Mouse (Mus musculus) thymus, postnatal 36 days (tissue): Measurements from ENCODE around the gene Col5a2.
"Not testable (repeated sequence)": the region's sequence is repeated elsewhere in the genome, so short reads cannot be mapped to it uniquely, and the experiment has no call there.

Experiments used
- DNase-seq, 2 experiments: peaks; one replicate each; pipeline ENCODE4 v3.0.0; 2022; ENCODE audit warnings: mixed read lengths in 2 of 2

Col5a2 gene

DNA sequence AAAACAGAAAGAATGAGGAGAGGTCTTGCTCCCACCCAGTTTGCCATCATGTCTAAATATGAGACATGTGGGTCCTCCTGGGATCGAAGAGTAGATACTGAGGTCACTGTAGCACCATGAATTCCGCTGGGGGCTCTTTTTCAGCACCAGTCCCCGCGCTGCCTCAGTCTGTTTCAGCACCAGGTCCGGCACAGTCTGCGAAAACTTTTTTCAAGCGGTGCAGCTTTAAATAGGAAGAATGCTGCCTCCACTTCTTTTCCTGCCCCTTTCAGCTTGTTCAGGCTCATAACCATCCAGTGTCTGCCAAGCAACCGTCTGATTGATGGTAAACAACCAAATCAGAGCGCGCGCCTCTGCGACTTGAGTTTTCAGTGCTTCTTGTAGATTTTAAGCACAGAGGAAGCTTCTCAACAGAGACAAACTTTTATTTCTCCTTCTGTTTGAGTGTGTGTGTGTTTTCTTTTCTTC, at the start of gene Col5a2:
Gene Col5a2, minus strand, starts transcription at position 418 of the 468 bp plus-strand sequence.
- DNase-seq, result no peak

DNA sequence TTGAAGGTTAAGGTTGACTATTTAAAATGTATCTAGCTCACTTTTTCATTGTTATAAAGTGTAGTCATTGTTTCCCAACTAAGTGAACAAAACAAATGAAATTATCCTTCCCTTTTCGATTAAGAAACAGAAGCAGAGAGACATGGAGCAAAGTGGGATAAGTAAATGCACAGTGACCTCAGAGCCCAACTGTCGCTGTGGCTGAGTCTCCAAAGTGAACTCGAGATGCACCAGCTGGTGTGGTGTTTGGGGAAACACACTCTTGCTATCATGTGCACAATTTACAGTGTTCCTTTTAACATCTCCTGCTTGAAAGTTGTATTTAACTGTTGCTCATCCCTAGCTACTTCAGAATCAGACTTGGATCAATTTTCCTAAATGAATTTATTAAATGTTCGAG, 47.4 kb upstream of the Col5a2 start:
- no peak for DNase-seq

DNA sequence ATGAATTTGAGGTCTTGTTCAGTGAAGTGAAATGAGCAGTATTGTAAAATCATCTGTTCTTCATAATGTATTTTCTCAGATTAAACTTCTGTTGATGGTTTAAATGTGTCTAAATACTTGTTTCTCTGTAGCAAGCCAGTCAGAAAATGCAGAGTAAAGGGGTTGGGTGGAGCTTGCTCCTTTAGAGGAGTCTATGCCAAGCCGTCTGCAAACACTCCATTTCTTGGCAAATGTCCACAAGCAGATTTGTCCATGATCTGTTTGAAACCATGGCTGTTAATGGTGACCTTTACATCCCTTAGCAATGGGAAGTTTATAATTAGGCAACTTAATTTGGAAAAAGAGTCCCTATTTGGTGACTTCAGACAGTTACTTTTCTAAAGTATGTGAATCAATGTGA, 38.8 kb upstream of the Col5a2 start:
- no peak for DNase-seq

DNA sequence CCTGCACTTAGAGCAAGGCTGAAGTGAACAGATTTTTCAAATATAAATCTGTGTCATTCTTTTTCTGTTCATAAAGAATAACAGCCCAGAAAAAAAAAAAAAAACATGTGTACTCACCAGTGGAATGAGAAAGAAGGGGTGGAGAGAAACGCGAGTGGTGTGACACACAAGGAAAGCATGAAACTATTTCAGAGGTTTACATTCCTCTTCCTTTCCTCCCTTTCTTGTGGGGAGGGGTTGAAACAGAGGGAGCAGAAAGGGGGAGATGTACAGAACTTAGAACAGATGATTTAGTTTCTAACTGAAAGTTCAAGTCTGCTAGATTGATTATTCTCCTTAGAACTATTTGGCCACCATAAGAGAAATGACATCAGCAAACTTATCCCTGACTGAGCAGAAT, 38.1 kb upstream of the Col5a2 start:
- no peak for DNase-seq

DNA sequence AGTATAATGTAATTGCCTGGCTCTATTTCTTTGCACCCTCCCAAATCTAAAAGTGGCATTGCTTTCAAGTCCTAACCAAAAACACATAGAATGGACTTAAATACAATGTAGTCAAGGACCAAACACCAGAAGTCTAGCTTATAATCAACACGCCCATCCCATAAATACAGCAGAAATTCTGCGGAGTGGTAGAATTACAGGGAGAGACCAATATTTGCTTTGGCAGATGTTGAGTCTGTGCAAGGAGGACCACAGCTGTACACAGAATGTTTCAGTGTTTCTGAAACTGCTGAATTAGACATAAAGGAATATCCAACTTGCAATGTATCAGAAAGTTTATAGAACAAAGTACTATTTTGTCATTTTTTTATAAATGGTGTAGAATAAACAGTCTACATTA, 28.4 kb upstream of the Col5a2 start:
- no peak for DNase-seq

DNA sequence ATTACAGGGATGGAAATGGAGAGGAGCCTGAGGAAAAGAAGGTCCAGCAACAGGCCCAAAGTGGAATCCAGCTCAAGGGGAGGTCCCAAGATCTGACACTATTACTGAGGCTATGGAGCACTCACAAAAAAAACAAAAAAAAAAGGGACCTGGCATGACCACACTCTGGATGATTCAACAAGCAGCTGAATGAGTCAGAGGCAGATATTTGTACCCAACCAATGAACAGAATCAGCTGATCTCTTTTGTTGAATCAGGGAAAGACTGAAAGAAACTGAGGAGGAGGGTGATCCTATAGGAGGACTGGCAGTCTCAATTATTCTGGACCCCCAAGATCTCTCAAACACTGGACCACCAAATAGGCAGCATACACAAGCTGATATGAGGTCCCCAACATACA, 24.4 kb upstream of the Col5a2 start:
- DNase-seq, result not testable (repeated sequence)

DNA sequence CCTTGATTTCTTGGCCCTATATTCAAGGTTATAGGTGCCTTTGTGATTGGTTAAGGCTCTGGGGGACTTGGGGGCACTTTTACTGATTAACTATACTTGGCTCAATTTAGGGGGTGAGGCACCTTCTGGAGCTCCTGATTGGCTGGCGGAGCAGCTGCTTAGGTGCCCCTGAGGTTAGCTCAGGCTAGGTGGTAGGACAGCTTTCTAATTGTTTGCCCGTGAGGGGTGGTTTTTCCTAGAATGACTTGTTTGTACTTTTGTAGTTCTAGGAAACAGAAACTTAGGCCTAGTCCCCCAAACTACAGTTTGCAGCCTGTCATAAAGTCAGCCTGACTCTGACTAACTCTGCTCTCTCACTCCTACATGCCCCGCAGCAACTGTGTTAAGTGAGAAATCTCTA, 20.5 kb upstream of the Col5a2 start:
- no peak for DNase-seq

DNA sequence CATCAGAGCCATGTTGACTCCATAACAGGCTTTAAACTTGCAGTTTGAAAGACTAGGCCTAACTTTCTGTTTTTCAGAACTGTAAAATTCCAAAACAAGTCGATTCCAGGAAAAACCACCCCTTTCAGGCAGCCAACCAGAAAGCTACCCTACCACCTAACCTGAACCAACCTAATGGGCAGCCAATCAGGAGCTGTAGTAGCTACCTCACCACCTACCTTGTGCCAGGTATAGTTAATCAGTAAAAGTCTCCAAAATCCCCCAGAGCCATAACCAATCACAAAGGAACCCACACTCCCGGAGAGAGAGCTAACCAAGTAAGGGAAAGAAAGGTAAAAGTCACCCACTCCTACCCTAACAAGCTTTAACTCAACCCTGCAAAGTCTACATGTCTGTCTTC, 18.4 kb upstream of the Col5a2 start:
- DNase-seq, result no peak

DNA sequence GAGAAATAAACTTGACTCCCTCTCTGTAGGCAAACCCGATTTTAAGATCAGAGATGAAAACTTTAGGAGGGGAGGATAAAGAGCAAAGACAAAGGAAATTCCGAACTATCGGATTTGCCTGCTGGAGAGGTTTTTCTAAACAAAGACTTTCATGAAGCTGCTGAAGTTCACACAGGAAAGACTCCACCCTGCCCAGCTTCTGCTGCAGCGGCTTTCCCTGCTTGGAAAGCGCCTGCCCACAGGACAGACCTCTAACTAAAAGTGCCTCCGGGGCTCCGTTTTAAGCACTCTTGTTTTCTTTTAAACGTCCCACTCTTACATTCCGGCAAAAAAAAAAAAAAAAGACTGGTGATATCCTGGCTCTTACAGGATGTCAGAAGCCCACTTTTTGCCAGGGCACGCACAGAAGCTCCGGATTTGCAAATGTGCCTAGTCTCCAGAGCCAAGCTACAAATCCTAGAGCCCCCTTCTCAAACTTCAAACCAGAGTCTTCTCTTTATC, 791 bp downstream of the Col5a2 start:
- DNase-seq, result no peak

DNA sequence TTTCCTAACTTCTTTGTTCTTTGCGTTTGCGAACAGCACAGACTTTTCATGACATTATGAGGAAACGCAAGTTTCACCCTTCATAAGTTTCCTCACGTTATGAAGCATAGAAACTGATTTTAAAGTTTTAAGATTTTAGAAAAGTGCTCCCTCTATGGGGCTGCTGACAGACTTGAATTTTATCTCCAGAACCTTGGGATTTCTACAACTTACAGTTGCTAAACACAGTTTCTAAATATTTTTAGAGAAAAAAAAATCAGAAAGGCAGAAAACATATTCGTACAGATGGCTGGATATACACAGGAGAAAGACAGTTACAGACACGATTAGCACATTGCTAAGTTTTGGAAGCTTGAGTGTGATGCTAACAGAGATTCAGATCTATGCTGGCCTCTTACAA, 1.6 kb downstream of the Col5a2 start:
- DNase-seq, result no peak

DNA sequence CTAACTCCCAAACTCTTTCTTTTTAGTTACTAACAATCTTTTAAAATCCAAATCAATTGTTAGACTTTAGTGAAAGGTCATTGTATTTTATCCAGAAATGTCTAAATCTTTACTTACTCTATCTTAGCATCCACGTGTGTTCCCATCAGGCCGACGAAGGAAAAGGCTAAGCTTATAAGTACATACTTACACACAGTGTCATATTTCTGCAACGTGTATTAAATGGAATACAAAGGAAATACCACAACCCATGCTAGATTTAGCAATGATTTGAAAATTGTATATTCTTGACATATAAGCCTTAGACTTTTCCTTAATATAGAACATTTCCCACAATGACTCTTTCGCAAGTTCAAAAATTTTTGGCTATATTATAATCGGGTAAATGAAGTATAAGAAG, 2.6 kb downstream of the Col5a2 start:
- no peak for DNase-seq

DNA sequence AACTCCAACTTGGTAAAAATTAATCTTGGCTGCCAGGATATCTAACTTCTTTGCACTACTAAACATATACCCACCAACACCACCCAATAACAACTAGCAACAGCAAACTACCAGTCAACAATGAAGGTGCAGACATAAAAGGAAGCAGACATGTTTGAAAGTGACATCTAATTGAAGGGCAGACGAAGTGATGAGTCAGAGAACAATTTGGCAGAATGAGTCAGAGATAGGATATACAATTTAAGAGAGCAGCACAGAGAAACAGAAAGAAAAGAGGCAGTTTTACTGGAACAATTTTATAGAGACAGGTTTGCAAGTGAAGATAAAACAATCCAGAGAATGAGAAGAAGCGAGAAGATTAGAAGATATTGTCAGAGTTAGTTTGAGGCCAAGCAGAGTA, 8.1 kb downstream of the Col5a2 start:
- no peak for DNase-seq

DNA sequence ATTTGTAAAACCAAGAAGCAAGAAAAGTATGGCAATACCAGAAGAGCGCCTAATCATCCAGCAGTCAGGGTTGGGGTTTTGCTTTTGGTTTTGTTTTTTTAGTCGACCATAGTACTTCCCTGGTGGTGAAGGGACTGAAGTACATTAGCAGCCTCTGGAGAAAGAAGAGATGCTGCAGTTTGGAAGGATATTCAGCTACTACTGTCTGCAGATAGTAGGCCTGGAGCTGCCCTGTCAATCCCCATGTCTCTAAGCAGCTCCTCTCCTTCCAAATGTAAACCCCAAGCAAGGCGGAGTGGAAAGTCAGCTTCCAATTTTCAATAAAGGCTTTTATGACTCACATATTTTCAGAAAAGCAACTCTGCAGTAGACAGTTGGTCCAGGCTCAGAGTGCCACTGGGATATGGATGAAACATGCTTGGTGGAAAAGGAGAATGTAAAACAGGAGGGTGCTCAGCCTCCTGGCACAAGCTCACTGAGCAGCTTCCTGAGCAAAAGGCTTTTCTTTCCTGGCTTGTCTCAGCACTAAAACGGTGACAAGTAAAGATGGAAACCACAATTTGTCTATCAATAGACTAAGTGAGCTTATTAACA, 10.9 kb downstream of the Col5a2 start:
- no peak for DNase-seq

DNA sequence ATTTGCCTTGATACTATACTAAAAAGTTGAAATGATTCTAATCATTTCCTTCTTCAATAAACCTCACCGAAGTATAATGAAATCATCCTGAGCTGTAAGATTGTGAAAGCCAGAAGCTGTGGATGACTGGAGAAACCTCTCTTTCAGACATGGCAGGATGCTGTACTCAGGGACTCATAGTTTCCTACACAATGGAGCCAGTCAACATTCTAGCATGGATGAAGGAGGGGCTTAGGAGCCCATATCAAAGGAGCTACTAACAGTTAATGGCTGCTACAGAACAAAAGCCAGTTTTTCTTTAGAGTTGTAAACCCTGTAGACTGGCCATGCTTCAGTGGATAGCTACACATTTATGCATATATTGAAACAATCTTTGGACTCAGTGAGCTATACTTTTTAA, 12.6 kb downstream of the Col5a2 start:
- DNase-seq, result no peak

DNA sequence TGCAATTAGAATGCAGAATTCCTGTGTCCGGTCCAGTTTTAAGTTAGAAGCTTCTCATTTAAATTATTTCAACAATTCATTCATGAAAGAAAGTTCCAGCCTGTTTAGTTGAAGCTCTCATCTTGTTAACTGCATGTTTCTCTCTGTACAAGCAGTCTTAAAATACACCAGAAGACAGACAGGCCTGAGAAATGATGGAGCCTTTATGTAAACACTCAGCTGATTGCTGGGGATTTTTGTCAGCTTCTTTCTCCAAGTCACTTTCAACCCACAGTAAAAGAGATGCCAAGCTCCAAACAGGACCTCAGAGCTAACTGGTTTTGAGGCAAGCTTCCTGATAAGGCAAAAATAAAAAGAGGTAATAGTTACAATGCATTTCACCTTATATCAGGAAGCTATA, 14.8 kb downstream of the Col5a2 start:
- DNase-seq, result no peak

DNA sequence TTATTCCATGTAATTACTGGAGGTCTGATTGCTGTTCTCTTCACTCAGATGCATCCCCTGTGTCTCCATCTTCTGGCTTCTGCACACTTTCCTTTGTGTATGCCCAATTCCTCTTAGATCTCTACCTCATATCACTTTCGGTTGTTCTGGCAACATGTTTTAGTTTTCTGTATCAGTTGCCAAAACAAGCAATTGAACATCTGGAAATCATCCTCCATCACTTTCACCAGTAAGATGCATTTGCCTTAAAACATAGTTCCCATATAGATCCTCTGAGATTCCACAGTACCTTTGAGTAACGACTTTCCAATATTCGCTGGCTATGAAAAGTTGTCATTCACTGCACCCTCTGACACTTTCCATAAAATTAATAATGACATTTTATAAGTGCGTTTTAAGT, 20.1 kb downstream of the Col5a2 start:
- no peak for DNase-seq

DNA sequence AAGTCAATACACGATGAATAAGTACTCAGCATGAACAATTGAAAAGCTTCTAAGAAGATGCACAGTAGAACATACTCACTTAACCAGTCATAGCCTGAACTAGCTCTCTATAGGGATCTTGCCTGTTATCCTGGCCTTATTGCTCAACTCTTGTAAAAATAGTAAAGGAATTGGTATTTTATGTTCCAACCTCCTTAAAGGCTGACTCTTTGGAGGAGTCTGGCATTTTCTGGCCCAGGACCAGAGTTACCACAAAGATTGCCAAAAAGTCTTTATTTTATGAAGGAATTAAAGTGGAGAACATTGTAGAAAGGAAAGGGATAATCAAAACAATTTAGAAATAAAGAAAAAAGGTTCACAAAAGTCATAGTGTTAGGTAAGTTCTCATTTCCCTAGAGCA, 21.2 kb downstream of the Col5a2 start:
- DNase-seq, result no peak

DNA sequence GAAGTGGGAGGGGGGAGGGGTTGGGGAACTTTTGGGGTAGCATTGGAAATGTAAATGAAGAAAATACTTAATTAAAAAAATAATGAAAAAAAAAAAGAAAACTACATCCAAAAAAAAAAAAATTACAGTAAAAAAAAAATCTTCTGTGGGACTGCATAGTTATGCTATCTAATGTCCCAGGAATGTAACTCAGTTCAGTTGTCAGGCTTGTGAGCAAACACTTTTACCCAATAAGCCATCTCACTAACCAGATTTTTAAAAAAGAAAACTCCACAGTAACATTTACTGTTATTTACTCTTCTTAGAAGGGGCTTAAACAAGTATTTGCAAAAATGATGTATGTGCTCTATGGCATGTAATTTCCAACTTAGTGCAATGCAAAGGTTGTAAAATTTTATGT, 24.0 kb downstream of the Col5a2 start:
- DNase-seq, result no peak

DNA sequence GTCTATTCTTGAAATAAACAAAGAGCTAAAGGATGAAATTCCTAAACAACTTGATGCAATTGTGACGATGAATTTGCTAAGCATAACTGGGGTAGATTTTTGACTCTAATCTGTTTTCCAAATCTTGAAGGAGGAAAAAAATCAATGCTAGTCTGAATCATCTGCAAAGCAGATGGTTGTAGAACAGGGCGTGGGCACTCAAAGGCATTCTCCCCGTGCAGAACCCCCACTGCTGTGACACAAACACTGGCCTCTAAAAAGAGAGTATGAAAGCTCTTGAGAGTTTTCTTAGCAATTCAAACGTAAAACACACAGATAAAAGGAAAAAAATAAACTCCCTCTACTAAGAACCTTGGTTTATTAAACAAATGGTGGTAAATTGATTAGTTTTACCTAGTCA, 30.3 kb downstream of the Col5a2 start:
- no peak for DNase-seq

DNA sequence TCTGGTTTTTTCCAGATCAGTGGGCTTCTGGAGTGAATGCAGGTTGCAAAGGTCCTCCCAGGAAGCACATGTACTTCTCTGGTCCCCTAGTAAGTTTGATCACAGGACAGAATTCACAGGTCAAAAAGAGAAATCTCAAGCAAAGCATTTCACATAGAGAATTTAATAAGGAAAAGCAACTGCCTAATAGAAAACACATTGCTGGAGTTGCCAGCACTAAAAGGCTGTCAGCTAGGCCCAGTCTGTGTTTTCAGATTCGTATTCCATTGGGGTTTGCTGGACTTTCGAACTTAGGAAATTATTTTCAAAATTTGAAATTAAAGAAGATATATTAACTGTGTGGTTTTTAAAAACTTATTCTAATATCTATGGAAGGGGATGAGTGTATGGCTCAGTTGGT, 42.3 kb downstream of the Col5a2 start:
- DNase-seq, result no peak

DNA sequence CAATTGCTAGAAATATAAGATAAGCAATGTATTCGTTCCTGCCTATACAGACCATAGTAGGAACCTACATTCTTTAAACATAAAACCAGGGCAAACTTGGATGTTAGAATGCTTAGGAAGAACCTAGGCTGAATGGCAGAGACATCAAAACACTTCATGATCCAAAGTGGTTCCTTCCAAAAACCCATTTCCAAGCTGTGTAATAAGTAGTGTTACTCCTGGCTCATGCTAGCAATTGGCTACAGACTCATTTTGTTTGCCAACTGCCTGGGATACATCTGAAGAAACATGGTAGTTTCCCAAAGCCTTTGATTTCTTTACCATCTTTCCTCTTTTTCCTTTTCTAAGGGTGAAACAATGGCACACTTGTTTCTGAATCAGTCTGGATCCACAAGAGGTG, 47.3 kb downstream of the Col5a2 start:
- DNase-seq, result no peak

DNA sequence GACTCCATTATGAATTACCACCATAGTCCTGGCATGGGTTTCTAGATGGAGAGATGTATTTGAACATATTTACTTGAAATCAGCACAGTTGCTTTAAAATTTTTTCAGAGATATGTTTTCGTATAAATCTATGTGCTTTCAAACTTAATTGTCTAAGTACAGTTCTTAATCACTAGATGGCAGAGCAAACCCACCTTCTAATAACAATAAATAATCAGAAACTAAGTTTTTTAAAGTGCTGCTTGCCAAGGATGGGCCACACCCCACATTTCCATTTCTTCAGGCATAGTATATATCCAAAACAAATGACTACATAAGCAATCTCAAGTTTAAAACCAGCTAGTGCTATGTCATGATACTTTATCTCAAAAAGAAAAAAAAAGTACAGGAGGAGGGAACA, 54.2 kb downstream of the Col5a2 start:
- no peak for DNase-seq

DNA sequence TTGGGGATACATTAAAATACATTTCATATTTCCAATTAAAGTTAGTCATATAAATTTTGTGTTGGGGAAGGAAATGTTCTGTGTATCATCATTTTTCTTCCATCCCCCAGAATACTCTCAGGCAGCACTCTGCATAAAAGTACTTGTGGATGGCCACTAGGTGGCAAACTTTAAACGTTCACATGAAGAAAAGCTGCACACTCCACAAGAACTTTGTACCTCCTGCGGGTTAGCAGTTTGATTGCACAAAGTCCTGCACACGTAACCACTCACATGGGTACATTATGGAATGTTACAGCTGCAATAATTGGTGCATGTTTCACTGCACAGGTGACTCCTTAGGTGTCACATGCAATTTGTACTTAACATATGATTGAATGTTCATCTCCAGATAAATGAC, 71.2 kb downstream of the Col5a2 start:
- no peak for DNase-seq

DNA sequence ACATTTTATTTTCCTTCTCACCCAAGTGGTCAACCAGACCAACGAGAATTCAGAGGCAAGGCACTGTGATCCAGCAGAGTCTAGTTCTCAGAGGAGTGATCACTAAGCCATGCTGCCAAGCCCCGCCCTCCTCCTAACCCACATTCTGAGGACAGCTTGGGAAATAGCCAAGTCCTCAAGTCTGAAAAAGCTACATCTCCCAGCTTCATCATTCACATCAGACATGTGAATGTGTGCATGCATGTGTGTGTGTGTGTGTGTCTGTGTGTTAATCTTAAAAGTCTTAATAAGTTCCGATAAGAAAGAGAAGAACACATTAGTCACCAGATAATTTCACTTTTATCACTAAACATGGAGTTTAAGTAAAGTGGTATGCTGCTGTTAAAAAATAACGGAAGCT, 72.6 kb downstream of the Col5a2 start:
- DNase-seq, result no peak

DNA sequence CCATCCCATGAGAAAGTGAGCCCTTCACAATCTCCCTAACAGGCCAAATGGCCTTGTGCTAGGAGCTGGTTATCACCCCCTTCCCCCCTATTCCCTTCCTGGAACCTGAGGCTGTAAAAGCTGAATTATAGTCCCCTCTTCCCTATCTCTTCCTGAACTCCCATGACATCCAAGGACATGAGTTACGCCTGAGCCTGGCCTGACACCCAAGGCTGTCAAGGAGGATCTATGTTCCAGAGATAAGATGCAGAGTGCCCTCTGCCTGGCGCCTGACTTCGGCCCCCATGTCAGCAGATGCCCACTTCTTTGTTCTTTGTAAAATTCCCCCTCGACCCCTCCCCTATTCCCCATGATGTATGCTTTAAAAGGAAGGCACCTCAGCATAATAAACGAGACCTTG, 73.9 kb downstream of the Col5a2 start:
- not testable (repeated sequence) for DNase-seq

DNA sequence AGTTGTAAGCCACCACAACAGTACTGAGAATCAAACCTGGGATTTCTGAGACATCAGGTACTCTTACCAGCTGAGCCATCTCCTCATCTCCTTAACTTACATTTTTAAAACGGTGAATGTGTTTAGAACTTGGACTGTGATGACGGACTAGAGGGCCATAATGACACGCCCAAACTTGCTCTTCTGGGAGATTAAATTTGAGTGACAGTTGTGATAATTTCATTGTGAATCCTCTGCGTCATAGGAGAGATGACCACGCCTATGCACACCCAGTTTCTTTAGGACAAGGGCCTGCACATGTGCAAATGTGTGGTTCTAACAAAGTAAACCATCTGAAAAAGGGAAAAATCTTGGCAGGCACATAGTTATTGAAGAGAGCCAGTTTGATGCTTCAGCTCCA, 79.2 kb downstream of the Col5a2 start:
- DNase-seq, result no peak
